Mouse (Mus musculus) heart, postnatal 10 days (tissue): ENCODE results near the gene D10Jhu81e. TPM values are rescaled to one million over a fixed set of nuclear protein-coding genes. Genes with fewer than 3 reads are reported as not detected.
"Not testable (repeated sequence)": the region's sequence is repeated elsewhere in the genome, so short reads cannot be mapped to it uniquely, and the experiment has no call there.

Experiments used
- DNase-seq, 2 experiments: peaks; one replicate each; pipeline ENCODE4 v3.0.0; 2021
- intact Hi-C: fragments of 180-260 bp; cut with DNase I; formaldehyde crosslinking; loops from one replicate; pipeline ENCODE4 v1.15.1; 2025
- total RNA-seq, 2 experiments: library from RNA; stranded (reverse); gene quantifications; 2 replicates each; pipeline ENCODE4 v1.2.3; 2021

Gene D10Jhu81e
- total RNA-seq, 2 experiments from 2014 or later = 279 to 284 TPM

- DNase-seq = no peak
- intact Hi-C loops = no loop called here
Observed at GRCm38 (mm10) chr10:78135947-78136346, 33.6 kb downstream of the D10Jhu81e start.

DNA sequence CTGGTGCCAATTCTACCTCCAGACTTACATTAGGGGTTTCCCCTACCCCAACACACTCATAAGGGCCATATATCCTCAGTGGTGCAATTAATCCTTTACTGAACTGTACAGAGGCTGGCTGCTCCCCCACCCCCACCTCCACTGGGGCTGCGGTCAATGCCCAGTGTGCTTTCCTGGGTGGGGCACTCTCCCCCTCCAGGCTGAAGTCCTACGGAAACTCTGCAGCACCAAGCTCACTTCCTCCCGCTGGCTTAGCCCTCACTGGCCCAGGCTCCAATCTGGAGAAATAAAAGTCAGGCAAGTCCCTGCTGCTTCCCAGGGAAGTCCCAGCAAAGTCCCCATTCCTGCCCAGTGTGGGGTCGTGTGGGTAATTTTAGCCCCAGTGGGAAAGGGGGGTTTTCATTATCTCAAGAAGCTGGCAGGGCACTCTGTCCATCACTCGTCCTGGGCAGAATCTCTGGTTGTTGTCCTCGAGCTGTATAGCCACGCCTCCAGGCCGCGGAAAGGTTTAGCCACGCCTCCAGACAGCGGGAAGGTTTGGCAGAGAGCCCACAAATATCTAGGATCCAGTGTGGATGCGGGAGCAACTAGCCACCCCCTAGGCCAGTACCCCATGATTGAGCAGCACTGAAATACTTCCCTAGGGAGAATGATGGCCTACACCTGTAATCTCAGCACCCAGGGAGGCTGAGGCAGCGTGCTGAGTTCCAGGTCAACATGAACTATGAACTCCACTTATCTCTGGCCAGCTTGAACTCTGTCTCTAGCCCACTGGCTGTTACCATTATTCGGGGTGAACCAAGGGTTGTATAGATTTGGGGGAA is 34.4 kb downstream of the D10Jhu81e start:
- DNase-seq = peak; percentile 35 to 45
- intact Hi-C loops = no loop called here

GRCm38 (mm10) chr10:78134400-78134799 is 35.2 kb downstream of the D10Jhu81e start:
- DNase-seq = no peak
- intact Hi-C loops = no loop called here

- no peak for DNase-seq
- intact Hi-C loops = no loop called here
Observed at GRCm38 (mm10) chr10:78129998-78130397, 39.6 kb downstream of the D10Jhu81e start.

DNA sequence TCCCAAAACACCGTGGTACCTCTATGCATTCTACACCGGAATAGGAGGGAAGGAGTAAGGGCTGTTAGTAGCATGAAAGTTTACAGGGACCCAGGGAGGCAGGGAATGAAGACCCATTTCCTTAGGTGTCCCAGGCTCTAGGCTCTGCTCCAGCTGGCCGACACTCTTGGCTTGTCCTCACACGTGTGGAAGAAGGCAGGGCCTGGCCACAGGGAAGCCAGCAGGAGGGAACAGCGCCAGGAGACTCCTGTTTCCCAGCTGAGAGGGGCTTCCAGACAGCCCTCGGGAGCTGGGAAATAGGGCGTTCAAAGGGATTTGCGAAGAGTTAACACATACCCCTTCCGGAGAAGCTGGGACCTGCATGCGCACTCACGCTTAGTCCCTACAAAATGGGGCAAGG is 40.2 kb downstream of the D10Jhu81e start:
- peak; percentile 58 to 71 for DNase-seq
- intact Hi-C loops = no loop called here

DNA sequence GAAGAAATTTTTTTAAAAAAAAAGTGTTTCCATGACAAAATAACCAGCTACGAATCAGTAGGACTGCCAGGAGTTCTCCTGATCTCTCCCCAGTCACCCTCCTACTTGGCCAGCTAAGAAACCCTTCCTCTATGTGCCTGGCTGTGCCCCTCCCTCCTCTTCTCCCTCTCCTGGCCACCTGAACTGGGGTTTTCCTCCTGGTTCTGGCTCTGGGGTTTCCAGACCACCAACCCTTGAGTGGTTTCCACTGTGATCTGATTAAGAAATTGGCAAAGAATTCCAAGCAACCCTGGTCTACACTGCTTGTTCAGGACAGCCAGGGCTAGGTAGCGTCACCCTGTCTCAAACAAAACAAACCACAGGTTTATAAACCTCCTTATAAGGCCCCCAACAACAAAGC is 40.9 kb downstream of the D10Jhu81e start:
- intact Hi-C loops = no loop called here
- DNase-seq = no peak

DNA sequence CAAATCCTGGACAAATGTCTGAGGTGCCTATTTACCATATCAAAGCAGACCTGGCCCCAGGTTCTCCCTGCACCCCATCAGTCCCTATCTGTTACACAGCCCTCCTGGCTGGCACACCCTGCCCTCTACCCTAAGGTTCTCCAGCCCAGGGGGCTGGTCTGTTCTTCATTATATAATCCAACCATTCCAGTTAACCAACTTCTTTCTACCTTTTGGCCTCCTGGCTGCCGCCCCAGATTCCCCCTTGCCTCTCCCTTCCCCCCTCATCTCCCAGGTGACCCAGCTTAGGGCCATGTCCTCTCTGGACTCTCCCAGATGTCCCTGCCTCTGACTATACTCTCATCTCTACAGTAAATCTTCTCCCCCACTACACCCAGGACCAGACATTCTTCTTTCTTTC is 41.7 kb downstream of the D10Jhu81e start:
- intact Hi-C loops = no loop called here
- no peak for DNase-seq

DNA sequence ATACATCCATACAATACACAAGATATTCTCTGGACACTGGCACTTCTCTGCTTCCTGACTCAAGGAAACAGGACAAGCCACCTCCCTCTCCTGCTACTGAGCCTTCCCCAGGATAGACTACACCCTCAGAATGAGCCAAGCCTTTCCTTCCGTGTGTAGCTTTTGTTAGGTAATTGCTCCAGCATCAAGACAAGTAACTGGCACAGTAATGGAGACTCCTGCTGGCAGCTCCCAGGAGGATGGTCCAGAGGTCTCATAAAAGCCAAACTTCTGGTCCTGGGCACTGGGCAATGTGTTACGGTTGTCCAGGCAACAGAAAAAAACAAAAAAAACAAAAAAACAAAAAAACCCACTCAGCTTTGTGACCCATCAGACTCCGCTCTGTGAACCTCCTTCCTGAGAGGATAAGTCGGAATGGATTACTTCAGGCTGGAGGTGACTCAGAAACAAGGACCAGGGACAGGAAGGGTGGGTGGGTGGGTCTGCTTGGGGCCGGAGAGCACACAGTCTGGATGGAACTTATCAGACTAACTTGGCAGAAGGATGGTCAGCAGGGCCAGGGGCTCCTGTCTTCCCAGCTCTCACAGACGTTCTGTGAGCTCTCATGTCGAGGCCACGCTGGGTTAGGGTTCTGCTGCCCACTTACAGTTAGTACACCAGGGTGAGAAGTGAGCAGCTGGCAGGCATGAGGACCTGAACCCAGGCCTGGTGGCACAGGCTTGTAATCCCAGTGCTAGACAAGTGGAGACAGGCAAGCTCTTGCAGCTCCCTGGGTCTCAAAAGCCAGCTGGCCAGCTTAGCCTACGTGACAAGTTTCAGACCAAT is 42.3 kb downstream of the D10Jhu81e start:
- intact Hi-C loops = no loop called here
- peak in 1 of 2 experiments; percentile 19 for DNase-seq

DNA sequence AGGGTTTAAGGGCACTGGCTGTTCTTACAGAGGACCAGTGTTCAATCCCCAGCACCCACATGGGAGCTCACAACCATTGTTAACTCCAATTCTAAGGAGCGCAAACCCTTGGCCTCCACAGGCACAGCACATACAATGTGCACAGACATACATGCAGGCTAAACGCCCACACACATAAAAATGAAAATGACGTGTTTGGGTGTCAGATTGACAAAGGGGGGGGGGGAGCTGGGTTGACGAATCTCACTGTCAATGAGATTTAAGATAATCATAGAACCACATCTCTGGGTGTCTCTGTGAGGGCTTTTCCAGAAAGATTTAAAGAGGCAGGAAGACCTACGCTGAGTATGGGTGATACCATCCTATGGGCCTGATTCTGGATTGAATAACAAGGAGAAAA is 43.3 kb downstream of the D10Jhu81e start:
- DNase-seq = no peak
- intact Hi-C loops = no loop called here

- intact Hi-C loops, DNase-seq: not testable (repeated sequence)
Observed at GRCm38 (mm10) chr10:78125061-78125460, 44.5 kb downstream of the D10Jhu81e start.

DNA sequence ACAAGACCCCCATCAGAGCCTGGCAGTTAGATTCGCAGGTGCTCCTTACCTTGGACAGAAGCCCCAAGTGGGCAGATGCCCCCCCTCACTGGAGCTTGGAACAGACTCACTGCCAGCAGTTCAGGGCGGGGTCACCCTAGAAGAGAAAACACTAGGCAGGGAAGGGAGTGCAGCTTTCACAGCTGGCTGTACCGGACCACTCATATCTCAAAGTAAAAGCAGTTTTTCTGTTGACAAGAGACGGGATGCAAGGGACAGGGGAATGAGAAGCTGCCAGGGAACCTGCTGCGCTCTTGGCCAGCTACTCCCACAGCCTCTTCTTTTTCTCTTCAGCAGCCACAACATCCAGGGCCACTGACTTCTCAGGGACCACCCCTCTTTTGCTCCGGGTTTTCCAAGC is 45.4 kb downstream of the D10Jhu81e start:
- peak; percentile 32 to 43 for DNase-seq

DNA sequence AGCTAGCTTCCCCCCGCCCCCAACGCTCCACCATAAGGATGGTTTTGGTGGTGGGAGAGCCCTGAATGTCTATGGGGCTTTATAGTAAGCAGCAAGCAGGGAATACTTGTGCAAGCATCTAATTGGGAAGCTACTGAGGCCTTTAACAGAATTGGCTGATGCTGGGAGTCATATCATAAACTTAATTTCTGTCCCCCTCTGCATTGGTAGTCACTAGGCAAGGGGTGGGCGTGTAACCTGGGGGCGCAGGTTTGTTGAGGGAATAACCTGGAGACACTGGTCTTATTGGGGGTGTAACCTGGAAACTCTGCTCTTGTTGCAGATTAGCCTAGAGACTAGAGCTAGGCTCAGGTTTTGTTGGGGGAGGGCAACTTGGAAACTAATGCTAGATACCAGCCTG is 50.2 kb downstream of the D10Jhu81e start:
- DNase-seq = no peak
- intact Hi-C loops = no loop called here

More for the DNA sequence above, 45.4 kb downstream of the D10Jhu81e start:
- intact Hi-C loops = not testable (repeated sequence)

DNA sequence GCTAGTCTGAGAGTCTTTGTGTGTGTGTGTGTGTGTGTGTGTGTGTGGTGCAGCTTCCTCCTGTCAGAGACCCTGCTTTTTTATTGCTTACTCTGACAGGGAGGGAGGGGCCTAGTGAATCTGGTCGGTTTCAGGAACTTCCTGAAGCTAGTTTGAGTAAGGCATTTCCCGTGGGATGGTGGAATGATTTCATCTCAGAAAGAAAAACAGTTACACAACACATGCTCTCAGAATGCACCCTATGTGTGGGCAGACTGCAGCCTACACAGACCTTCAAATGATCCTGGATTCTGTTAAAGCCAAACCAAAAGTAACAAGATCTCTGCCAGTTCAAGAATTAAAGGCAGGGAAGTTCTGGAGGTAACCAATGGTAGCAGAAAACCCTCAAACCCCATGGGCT is 54.4 kb downstream of the D10Jhu81e start:
- DNase-seq = no peak
- intact Hi-C loops = no loop called here

DNA sequence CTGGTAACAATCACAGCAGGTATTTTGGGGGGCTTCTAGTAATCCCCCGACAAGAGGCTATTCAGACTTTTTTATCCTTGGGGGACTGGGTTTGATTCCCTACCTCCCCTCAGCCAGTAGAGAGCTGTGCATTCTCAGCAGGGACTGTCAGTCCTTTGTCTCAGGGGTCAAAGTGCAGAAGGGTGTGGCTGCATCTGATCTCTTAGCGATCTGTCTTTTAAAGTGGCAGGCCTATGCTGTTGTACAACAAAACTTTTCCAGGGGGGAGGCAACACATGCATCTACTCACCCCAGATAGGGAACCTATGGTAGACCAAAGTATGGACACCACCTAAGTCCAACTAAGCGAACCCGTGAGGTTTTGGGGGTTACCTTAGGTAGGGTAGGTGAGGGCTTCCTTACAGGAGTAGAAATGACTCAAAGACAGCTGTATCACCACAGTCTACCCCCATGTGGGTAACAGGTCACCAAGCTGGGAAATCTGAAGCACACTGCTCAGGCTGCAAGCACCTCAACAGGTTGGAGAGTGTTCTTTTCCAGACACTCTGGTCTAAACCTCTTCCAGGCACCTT is 55.0 kb downstream of the D10Jhu81e start:
- DNase-seq = no peak
- intact Hi-C loops = no loop called here

Other genes starting within 250 kb of the D10Jhu81e start
- gene Trpm2, start 199.2 kb downstream of the D10Jhu81e start, total RNA-seq = under 1 TPM; 0.14 to 0.40 TPM
- 1 to 10 TPM; 7.9 to 9.3 TPM for gene 1810043G02Rik, start 191.3 kb downstream of the D10Jhu81e start, total RNA-seq
- gene Pfkl, start 159.7 kb downstream of the D10Jhu81e start, total RNA-seq = 100 to 1,000 TPM; 108 to 119 TPM
- gene Dnmt3l, start 127.8 kb downstream of the D10Jhu81e start, total RNA-seq = not detected
- not detected for gene Aire, start 126.2 kb downstream of the D10Jhu81e start, total RNA-seq
- 1 to 10 TPM; 4.4 to 5.4 TPM for gene Icosl, start 100.5 kb downstream of the D10Jhu81e start, total RNA-seq
- gene Pwp2, start 15.4 kb upstream of the D10Jhu81e start, total RNA-seq = 10 to 100 TPM in 1 of 2 experiments, 1 to 10 TPM in 1; 9.8 to 10.8 TPM
- gene Trappc10, start 74.9 kb upstream of the D10Jhu81e start, total RNA-seq = 10 to 100 TPM; 37.9 to 38.1 TPM
- 100 to 1,000 TPM; 290 to 296 TPM for gene Agpat3, start 182.7 kb upstream of the D10Jhu81e start, total RNA-seq
- gene Rrp1, start 243.3 kb upstream of the D10Jhu81e start, total RNA-seq = 100 to 1,000 TPM; 120 to 122 TPM